Mouse (Mus musculus) kidney, postnatal 14 days (tissue): ENCODE results near the gene 1700025F22Rik.
A peak's percentile ranks its signal among the peaks of the same experiment; 100 is the strongest.
"Not testable (repeated sequence)": the region's sequence is repeated elsewhere in the genome, so short reads cannot be mapped to it uniquely, and the experiment has no call there.

ENCODE experiments used
- DNase-seq: peaks from one replicate; pipeline ENCODE4 v3.0.0; 2022; ENCODE audit warnings: mixed read lengths

Gene 1700025F22Rik

DNA sequence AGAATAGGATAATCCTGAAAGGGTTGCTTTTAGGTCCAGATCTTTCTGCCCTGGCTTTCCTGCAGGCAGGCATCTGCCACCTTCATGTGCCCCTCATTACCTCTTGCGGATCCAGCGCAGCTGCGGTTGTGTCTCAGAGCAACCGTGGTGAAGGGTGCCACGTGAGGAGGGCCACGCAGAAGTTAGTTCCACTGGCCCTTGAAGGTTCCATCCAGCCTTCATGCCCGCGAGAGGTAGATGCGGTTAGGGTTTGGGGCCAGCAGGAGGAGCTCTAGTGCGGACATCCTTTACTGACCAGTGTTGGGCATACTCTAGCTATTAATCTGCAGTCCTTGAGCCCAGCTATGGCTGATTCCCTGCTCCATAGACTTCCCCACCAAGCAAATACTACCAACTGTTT, at the start of gene 1700025F22Rik:
TSS of gene 1700025F22Rik (minus strand) at position 149 of the 400 bp plus-strand sequence.
- peak; percentile 1 for DNase-seq

DNA sequence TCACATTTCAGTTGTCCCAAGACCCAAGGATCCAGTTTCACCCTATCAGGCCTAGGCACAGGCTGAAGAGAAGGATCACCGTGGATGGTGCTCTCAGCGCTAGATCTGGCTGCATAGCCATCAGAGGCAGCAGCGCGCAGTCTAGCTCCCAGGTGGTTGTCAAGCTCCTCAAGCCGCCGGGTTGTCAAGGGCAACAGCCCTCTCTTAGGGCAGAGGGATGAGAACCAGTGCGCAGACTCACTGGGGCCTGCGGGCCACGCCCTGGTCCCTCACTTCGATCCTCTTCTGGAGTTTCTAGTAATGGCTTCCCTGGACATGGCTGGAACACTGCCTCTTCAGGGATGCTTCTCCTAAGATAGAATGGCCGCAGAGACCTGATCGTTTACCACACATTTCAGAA, 31.4 kb upstream of the 1700025F22Rik start, which contains the start of gene Ms4a13:
TSS of gene Ms4a13 (minus strand) at position 192 of the 400 bp plus-strand sequence.
- DNase-seq: no peak

DNA sequence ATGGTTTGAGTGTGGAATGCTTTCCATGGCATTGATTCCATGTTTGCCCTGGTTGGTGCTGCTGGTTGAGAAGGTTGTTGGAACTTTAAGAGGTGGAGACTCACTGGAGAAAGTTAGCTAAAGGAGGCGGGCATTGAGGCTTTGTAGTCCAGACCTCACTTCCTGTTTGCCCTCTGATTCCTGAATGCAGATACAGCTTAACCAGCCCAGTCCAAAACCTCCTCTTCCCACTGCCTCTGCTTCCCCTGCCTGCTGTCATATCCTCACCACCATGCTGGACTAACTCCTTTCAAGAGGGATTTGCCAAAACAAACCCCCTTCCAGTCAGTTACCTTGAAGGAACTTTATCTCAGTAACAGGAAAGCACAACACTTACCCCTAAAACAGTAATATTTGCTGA, 27.4 kb upstream of the 1700025F22Rik start:
- DNase-seq: no peak

DNA sequence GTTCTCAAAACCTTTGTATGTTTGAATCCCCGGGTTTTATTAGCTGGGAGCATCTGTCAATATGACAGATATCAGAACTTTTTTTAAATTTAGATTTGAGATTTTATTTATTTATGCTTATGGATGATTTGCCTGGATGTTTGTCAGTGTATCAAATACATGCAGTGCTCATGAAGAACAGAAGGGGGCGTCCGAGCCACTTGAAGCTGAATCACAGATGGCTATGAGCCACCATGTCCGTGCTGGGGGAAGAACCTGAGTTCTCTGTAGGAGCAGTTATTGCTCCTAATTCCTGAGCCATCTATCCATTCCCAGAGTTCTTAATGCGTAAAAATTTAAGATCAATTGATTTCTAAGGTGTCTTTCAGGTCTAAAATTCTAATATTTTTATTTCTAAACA, 19.0 kb upstream of the 1700025F22Rik start:
- DNase-seq: peak; percentile 3

DNA sequence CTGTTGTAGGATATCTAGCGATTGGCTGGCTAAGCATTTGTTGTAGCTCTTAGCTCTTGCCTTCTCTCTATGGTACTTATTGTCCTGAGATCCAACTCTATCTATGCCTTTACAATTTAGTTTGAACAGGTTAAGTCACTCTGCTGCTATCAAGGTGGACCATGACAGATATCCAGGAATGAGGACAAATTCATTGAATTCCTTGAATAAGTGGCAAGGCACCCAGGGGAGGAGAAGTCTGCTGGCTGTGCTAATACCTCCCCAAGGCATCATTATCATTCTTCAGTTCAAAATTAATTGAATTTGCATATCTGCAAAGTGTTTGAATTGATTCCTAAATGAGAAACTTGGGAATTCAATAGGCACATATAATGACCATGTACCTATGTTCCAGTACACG, 12.3 kb upstream of the 1700025F22Rik start:
- DNase-seq: no peak

DNA sequence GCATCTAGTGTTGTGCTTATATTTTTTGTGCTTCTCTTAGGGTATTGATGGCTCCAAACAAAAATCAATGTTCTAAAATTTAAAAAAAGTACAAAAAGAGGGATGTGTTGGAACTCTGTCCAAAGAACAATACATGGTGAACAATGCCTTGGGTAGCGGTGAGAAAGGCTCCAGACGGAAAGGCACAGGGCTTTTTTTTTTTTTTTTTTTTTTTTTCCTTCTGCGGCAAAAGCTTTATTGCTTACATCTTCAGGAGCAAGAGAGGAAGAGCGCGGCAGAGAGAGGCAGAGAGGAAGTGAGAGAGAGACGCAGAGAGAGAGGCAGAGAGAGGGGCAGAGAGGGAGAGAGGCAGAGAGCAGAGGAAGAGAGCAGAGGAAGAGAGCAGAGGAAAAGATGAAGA, 7.2 kb downstream of the 1700025F22Rik start:
- not testable (repeated sequence) for DNase-seq

DNA sequence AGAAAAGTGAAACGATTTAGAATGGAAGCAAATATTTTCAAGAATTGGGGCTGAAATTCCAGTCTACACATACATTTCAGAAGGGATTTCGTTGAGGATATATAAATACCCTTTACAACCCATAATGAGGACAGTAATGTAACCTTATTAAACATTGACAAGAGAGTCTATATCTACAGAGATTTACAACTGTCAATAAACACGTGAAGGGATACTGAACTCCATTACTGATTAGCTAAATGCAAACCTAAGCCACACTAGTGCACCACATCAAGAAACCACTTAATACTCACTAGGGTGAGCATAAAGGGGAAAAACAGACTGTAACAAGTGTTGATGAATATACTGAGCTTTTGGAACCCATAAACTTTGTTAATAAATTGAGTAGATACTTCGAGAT, 29.8 kb downstream of the 1700025F22Rik start:
- DNase-seq: no peak

DNA sequence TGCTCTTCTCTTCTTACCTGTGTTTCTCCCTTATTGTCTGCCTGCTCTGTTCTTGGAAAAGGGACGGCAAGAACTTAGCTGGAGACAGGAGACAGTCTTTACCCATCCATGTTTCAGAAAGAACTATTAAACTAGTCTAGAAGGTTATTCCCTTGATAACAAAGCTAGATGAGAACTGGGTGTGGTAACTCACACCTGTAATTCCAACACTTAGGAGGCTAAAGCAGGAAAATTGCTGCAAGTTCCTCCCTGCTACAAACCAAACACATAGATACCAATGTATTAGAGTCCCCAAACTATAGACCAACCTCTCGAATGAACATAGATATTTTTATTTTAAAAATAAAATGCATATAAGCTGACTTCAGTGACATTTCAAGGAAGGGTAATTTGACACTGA, 30.3 kb downstream of the 1700025F22Rik start:
- no peak for DNase-seq

DNA sequence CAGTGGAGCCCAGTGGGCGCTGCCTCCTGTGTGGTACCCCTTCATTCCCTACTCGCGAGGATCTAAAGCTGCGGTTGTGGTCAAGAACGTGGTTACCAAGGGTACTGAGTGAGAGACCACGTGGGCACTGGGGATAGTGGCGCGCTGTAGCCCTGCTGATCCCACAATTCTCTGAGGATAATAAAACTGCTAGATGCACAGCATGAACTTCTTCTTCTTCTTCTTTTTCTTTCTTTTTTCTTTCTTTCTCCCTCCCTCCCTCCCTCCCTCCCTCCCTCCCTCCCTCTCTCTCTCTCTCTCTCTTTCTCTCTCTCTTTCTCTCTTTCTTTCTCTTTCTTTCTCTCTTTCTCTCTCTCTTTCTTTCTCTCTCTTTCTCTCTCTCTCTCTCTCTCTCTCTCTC, 34.3 kb downstream of the 1700025F22Rik start, which contains the start of gene 1700017D01Rik:
TSS of gene 1700017D01Rik (minus strand) at position 101 of the 400 bp plus-strand sequence.
- DNase-seq: not testable (repeated sequence)

DNA sequence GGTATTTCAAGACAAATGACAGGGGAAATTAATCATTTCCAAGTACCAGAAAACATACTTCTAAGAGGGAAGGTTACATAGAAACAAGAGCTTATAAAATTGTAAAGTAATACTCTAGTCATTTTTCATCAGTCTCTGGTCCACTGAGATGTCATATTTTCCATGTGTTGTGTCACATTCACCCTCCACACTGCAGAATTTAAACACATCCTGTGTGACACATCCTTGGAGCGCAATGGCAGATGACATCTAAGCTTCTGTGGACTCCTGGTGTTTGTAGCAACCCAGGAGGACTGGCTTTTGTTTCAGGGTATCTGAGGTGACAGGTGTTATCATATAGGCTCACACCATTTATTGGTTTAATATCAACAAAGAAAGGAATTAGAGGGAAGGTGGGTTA, 35.4 kb downstream of the 1700025F22Rik start:
- no peak for DNase-seq

DNA sequence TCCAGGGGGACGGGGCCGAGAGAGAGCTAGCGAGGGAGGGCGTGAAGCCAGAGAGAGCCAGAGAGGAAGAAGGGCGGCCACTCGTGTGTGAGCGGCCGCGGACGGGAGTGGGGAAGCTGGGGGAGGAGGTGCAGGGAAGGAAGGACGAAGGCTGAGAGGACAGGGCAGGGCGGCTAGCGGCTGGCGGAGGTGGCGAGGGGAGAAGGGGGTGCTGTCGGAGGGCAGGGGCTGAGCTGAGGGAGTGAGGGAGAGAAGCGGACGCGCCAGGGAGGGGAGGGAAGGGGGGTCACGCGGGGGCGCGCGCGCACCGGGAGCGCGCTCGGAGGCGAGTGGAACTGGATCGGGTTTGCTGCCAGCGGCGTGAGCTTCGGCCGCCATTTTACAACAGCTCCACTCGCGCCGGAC, 44.1 kb downstream of the 1700025F22Rik start:
- peak; percentile 1 for DNase-seq

DNA sequence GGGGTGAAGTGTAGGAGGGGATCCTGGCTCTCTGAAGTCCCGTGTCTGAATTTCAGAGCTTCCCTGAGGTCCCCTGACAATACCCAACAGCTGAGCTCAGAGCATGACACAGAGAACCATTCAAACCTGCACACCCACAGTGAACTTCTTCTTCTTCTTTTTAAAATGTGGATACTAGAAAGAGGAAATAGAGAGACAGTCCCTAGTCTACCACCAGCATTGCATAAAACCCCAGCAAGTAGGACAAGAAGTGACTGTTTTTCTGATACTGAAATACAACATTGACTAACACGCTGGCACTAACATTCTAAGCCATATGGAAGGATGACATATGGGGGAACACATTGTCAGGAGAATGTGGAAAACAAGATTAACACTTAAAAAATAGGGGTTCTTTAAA, 45.8 kb downstream of the 1700025F22Rik start:
- DNase-seq: no peak

DNA sequence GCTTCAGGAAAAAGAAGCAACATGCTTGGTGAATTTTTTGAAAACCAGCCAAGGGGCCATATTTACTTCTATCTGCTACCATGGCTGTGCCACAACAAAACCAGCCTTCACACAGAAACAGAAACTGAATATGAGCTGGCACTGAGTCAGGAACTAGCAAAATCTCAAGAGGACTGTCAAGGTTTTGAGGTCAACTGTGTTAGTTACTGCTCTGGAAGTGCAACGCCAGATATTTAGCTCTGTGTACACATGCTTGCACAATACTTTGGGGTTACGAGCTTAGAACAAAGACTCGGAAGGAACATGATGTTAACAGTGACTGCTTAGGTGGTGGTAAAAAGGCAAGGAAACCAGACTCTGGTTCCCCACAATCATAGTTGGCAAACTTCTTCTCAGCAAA, 57.4 kb downstream of the 1700025F22Rik start:
- no peak for DNase-seq

DNA sequence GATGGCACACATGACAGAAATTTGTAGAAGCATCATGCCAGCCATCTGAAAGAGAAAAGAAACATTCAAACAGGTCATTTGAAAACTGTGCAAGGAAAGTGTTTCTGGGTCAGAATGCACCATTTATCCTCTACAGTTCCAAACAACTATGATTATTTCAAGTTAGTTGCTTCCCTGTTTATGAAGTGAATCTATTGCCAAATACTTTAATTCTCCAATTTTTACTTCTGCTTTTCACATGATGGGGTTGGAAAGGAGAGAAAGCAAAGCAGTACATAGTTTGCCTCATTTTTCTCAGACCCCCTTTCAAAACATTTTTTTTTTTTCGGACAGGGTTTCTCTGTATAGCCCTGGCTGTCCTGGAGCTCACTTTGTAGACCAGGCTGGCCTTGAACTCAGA, 63.2 kb downstream of the 1700025F22Rik start:
- DNase-seq: no peak

DNA sequence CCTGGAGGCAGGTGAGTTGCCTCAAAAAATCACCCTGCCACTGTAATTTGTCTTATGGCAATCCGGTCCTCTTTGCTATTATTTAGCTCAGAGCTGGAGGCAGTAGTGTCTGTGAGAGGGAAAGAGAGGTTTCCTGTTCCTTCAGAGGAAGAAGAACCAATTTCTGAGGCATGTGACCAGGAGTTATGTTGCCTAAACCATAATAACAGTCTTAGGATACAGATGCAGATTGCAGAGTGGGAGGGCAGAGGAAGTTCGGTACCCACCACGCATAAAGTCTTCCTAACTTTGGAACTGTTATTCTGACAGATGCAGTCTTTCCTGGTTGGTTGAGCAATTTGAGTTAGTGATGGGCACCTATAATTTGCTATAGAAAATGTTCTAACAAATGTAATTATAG, 66.7 kb downstream of the 1700025F22Rik start:
- DNase-seq: no peak

DNA sequence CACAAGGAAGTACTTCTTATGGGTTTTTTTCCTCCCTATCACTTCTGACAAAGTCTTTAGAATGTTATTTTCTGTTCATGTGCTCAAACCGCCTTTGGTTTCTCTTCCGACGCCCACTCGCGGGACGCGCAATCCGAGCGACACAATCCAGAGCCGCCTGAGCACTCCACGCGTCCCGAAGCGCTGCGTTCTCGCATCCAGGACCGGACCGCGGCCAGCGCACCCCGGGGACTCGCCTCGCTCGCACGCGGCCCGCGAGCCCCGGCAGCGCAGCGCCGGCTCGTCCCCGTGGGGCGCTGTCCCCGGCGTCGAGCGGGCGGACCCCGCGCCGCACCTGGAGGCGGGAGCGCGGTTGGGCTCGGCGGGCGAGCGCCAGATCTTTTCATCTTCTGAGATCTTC, 73.0 kb downstream of the 1700025F22Rik start:
- not testable (repeated sequence) for DNase-seq
